Mouse (Mus musculus): ENCODE data around the gene Gm45711. TPM values are rescaled to one million over a fixed set of nuclear protein-coding genes. Genes with fewer than 3 reads are reported as not detected.
"Not testable (repeated sequence)": the region's sequence is repeated elsewhere in the genome, so short reads cannot be mapped to it uniquely, and the experiment has no call there.

Gm45711 gene
- polyA plus RNA-seq, 1 experiment from 2014 or later = not detected

DNA sequence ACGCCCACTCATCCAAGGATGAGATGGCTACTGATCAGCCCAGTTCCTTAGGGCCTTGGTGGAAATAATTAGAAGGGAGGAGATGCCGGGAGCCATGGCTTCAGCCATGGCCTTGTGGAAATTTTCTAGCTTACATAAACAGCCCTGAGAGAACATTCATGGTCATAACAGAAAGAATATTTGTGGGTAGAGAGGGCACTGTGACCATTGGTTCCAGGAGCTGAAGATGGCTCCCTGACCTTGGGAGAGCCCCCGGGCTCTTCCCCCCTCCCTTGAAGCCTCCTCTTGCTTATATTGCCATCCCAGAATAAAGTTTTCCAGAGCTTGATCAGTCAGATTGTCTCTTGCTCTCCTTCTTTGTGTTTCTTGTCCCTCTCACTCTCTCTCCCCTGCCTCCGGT is 7.3 kb downstream of the Gm45711 start:
- H3K36me3 ChIP-seq; H3K27me3 ChIP-seq (ENCODE audit: insufficient read depth, poor library complexity, severe bottlenecking); H3K27ac ChIP-seq; H3K4me3 ChIP-seq; DNase-seq (ENCODE audit: low spot score); H3K9me3 ChIP-seq: not testable (repeated sequence)
- H3K4me1 ChIP-seq (replicated peaks) = peaks cover 20% of the 10 kb centered on the region
- 84% methylated on average over 4 of the region's 4 CpGs for WGBS

GRCm38 (mm10) chr8:104301577-104301976 is 8.3 kb downstream of the Gm45711 start:
- H3K27ac ChIP-seq; H3K27me3 ChIP-seq (ENCODE audit: insufficient read depth, poor library complexity, severe bottlenecking); H3K9me3 ChIP-seq; H3K4me3 ChIP-seq; H3K36me3 ChIP-seq: not testable (repeated sequence)
- DNase-seq (ENCODE audit: low spot score) = peak; percentile 64
- WGBS = 9% methylated on average over 3 of the region's 3 CpGs
- H3K4me1 ChIP-seq (replicated peaks) = peaks cover 20% of the 10 kb centered on the region

- WGBS = 94% methylated on average over 1 of the region's 1 CpGs
- Histone ChIP-seq H3K36me3 (no peaks in the 10 kb centered on the region), H3K4me3 (no peak overlapping the region), H3K4me1 (replicated peaks) (no peaks in the 10 kb centered on the region; the same call in 1 of the 2 replicates), H3K9me3 (no peaks in the 10 kb centered on the region), H3K27me3 (ENCODE audit: insufficient read depth, poor library complexity, severe bottlenecking) (no peaks in the 10 kb centered on the region), H3K27ac (no peak overlapping the region)
- DNase-seq (ENCODE audit: low spot score) = no peak
Observed at GRCm38 (mm10) chr8:104294396-104294795, 15.5 kb downstream of the Gm45711 start.

DNA sequence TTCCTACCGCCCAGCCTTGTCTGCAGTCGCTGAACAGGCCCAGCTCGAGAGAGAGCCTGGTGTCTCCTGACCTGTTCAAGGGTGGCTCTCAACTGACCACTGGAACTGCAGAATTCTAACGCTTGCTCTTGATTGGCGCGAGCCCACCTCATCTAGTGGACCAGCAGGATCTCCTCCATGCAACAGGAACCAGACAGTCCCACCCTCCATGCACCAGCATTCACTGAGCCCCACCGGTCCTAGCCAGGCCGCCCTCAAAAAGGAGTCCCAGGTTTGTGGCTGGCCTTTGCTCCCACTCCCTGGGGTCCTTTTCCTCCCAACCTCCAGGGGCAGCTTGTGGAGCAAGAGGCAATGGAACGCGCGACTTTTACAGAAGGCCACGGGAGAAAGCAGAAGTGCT is 16.8 kb downstream of the Gm45711 start, which contains the start of gene Cmtm2a:
Gene Cmtm2a (minus strand): TSS at position 101 of the 400 bp plus-strand sequence.
- DNase-seq (ENCODE audit: low spot score); H3K4me1 ChIP-seq (replicated peaks); H3K27ac ChIP-seq; H3K9me3 ChIP-seq; H3K27me3 ChIP-seq (ENCODE audit: insufficient read depth, poor library complexity, severe bottlenecking); H3K36me3 ChIP-seq; H3K4me3 ChIP-seq: not testable (repeated sequence)
- WGBS = 86% methylated on average over 12 of the region's 12 CpGs

GRCm38 (mm10) chr8:104268937-104269440 is 40.9 kb downstream of the Gm45711 start:
- no peak for DNase-seq (ENCODE audit: low spot score)
- H3K4me3 ChIP-seq = no peak overlapping the region
- H3K9me3 ChIP-seq = no peaks in the 10 kb centered on the region
- H3K4me1 ChIP-seq (replicated peaks) = no peaks in the 10 kb centered on the region
- H3K36me3 ChIP-seq = peaks cover 14% of the 10 kb centered on the region
- H3K27me3 ChIP-seq (ENCODE audit: insufficient read depth, poor library complexity, severe bottlenecking) = no peaks in the 10 kb centered on the region
- WGBS = 91% methylated on average over 6 of the region's 6 CpGs
- no peak overlapping the region for H3K27ac ChIP-seq

DNA sequence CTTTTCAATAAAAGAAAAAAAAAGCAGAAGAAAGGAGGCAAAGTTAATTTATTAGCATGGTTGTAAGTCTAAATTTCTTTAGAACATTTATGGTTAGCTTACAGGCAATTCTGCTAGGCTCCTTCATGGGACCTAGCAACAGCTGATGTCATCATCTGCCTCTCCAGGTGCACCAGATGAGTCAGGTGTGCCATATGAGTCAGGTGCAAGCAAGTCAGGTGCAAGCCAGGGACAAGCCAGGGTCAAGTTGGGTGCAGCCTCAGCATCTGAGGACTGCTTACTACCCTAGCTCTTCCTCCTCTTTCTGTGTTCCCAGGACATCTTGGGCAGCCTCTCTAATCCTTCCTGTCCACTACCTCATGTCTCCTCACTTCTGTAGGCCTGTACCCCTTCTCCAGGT is 41.5 kb downstream of the Gm45711 start:
- H3K4me1 ChIP-seq (replicated peaks) = no peaks in the 10 kb centered on the region
- H3K36me3 ChIP-seq = peaks cover 20% of the 10 kb centered on the region
- no peaks in the 10 kb centered on the region for H3K27me3 ChIP-seq (ENCODE audit: insufficient read depth, poor library complexity, severe bottlenecking)
- no peak overlapping the region for H3K27ac ChIP-seq
- no peaks in the 10 kb centered on the region for H3K9me3 ChIP-seq
- no peak overlapping the region for H3K4me3 ChIP-seq
- no peak for DNase-seq (ENCODE audit: low spot score)

DNA sequence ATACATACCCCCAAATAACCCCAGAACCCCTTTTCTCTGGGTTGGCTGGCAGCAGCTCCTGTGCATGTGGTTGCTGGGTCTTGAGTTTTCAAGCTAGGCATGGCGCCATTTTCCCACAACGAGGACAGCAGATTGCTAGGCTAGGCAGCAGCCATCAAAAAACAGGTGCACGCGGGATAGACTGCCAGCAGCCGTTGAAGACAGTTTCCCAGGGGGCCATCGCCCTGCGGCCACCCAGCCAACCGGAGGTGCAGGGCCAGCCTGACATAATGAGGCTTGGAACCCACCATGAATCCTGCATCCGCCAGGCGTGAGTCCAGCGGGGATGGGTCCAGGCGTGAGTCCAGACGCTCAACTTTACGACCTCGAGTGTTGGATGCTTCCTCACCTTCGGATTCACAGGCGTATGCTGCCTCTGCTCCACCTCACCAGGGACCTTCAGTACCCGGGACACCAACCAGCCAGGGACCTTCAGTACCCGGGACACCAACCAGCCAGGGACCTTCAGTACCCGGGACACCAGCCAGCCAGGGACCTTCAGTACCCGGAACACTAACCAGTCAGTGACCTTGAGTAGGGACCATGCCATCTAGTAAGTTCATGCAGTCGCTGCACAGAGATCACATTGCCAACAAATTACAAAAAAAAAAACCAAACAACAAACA is 45.5 kb downstream of the Gm45711 start:
- not testable (repeated sequence) for DNase-seq (ENCODE audit: low spot score); H3K9me3 ChIP-seq; H3K4me3 ChIP-seq; H3K27me3 ChIP-seq (ENCODE audit: insufficient read depth, poor library complexity, severe bottlenecking); H3K27ac ChIP-seq; H3K4me1 ChIP-seq (replicated peaks)
- peaks cover 49% of the 10 kb centered on the region for H3K36me3 ChIP-seq
- WGBS = 97% methylated on average over 22 of the region's 22 CpGs

GRCm38 (mm10) chr8:104261802-104262201 is 48.1 kb downstream of the Gm45711 start:
- not testable (repeated sequence) for H3K27ac ChIP-seq; DNase-seq (ENCODE audit: low spot score); H3K9me3 ChIP-seq; H3K27me3 ChIP-seq (ENCODE audit: insufficient read depth, poor library complexity, severe bottlenecking); H3K4me1 ChIP-seq (replicated peaks); H3K4me3 ChIP-seq
- H3K36me3 ChIP-seq = peaks cover 74% of the 10 kb centered on the region
- 94% methylated on average over 5 of the region's 5 CpGs for WGBS

GRCm38 (mm10) chr8:104253016-104253415 is 56.9 kb downstream of the Gm45711 start:
- Histone ChIP-seq H3K36me3 (peaks cover 12% of the 10 kb centered on the region), H3K4me3 (no peak overlapping the region)
- peak; percentile 11 for DNase-seq (ENCODE audit: low spot score)

GRCm38 (mm10) chr8:104251461-104251860 is 58.4 kb downstream of the Gm45711 start:
- 0% methylated on average over 7 of the region's 7 CpGs for WGBS

More at GRCm38 (mm10) chr8:104253016-104253415, 56.9 kb downstream of the Gm45711 start:
- peaks cover 21% of the 10 kb centered on the region for H3K4me1 ChIP-seq (replicated peaks)
- WGBS = 93% methylated on average over 3 of the region's 3 CpGs
- peaks cover 2% of the 10 kb centered on the region; the same call in 1 of the 2 replicates for H3K9me3 ChIP-seq
- no peaks in the 10 kb centered on the region for H3K27me3 ChIP-seq (ENCODE audit: insufficient read depth, poor library complexity, severe bottlenecking)
- no peak overlapping the region for H3K27ac ChIP-seq

DNA sequence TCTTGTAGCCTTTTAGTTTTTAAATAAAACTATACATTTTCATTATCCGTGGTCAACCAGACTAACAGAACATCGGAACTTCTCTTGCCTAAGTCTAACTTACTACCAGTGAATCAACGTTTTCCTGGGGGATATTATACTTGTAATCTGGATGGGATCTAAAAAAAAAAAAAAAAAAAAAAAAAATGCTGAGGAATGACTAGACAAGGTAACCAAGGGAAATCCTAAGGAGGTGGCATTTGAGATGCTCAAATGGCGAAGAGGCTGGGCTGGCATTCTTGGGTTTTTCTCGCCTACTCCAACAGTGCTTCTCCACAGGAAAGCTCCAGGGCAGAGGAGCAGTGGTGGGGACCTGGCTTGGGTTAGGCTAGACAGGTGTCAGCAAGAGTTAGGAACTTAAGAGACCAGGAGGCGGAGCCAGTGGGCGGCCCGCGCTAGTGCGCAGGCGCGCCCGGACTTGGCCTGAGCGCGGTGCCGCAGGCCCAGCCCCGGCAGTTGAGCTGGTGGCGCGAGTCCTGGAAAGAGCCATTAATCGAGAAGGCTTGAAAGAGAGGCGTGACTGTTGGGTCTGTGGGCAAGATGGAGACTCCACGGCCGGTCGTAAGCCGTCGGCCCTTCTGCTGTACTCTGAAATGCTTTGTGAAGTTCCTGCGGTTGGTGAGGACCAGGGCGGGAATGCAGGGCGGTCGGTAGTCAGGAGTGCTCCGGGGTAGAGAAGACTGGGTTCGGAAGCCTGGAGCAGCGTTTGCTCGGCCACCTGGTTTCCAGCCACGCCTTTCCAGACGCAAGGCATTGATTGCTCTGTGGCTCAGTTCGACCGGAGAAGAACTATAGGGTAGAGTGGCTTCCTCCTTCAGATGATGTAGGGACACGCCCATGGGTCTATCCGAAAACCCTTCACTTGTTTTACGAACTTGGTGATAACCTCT is 59.2 kb downstream of the Gm45711 start, which contains the start of gene Cklf:
Gene Cklf (plus strand): TSS at position 423 of the 929 bp plus-strand sequence.
- peak within 1 kb of the TSS; percentile 89 for H3K27ac ChIP-seq
- no peaks in the 10 kb centered on the region for H3K27me3 ChIP-seq (ENCODE audit: insufficient read depth, poor library complexity, severe bottlenecking)
- peak; percentile 91 for DNase-seq (ENCODE audit: low spot score)
- 0 out of 2 replicates have a peak, but pooled peaks cover 2% of the 10 kb centered on the region for H3K36me3 ChIP-seq
- H3K9me3 ChIP-seq = no peaks in the 10 kb centered on the region
- peaks cover 35% of the 10 kb centered on the region for H3K4me1 ChIP-seq (replicated peaks)
- H3K4me3 ChIP-seq = peak within 1 kb of the TSS; percentile 66
- WGBS = 3% methylated on average over 41 of the region's 41 CpGs

More at GRCm38 (mm10) chr8:104251461-104251860, 58.4 kb downstream of the Gm45711 start:
- DNase-seq (ENCODE audit: low spot score) = peak; percentile 9
- H3K4me3 ChIP-seq = peak overlapping the region; percentile 66
- H3K4me1 ChIP-seq (replicated peaks) = peaks cover 35% of the 10 kb centered on the region
- H3K36me3 ChIP-seq = no peaks in the 10 kb centered on the region
- H3K27me3 ChIP-seq (ENCODE audit: insufficient read depth, poor library complexity, severe bottlenecking) = no peaks in the 10 kb centered on the region
- H3K27ac ChIP-seq = peak overlapping the region; percentile 89
- no peaks in the 10 kb centered on the region for H3K9me3 ChIP-seq

DNA sequence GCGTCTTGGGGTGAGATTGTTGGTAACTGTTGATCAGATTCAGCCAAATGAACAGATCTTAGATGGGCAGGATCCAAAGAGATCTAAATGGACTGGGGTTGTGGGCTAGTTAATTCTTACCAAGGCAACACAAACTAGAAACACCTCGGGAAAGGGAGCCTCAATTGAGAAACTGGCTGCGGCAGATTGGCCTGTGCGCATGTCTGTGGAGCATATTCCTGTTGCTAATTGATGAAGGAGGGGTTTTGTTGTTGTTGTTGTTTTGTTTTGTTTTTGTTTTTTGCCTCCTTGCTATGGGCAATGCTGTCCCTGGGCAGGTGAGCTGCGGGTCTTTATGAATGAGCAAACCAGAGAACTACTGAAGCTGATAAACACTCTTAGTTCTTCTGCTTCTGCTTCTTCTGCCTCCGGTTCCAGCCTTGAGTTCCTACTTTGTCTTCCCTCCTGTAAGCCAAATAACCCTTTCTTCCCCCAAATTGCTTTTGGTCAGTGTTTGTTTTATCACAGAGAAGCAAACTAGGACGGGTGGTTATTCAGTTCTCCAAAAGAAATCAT is 60.4 kb downstream of the Gm45711 start:
- WGBS = 89% methylated on average over 7 of the region's 7 CpGs
- DNase-seq (ENCODE audit: low spot score) = no peak
- Histone ChIP-seq H3K27ac (no peak overlapping the region), H3K4me1 (replicated peaks) (peaks cover 35% of the 10 kb centered on the region), H3K4me3 (no peak overlapping the region), H3K9me3 (no peaks in the 10 kb centered on the region), H3K36me3 (0 out of 2 replicates have a peak, but pooled peaks cover 6% of the 10 kb centered on the region), H3K27me3 (ENCODE audit: insufficient read depth, poor library complexity, severe bottlenecking) (no peaks in the 10 kb centered on the region)
